Mouse (Mus musculus) MEL (cell line): Measurements from ENCODE around the gene Cfd. TPM values are rescaled to one million over a fixed set of nuclear protein-coding genes. Genes with fewer than 3 reads are reported as not detected.

Experiments
- DNase-seq: peaks from one replicate; pipeline ENCODE4 v3.0.0; 2011; ENCODE audit warnings: low read depth, low spot score
- H3K27ac ChIP-seq: 2 replicates; pipeline ENCODE4 v1.5.1; 2012; ENCODE audit warnings: low read depth, mild to moderate bottlenecking, control low read depth, low read length, moderate library complexity; ENCODE audit not compliant: control insufficient read depth
- H3K27me3 ChIP-seq, 2 experiments: fragments of 150-350 bp in 1 of 2; sonication (generic) in 1 of 2; 2 replicates each; pipeline ENCODE4 v1.6.1; 2012; ENCODE audit warnings: low read length in 2 of 2, mild to moderate bottlenecking in 2 of 2, improper control_type of control experiment in 1 of 2, moderate library complexity in 1 of 2; ENCODE audit not compliant: insufficient read depth in 2 of 2, control insufficient read depth in 1 of 2
- H3K36me3 ChIP-seq, 2 experiments: 2 replicates each; pipeline ENCODE4 v1.6.1; 2012 to 2014; ENCODE audit warnings: low read length in 2 of 2, improper control_type of control experiment in 1 of 2, inconsistent platforms in 1 of 2, mild to moderate bottlenecking in 1 of 2; ENCODE audit not compliant: insufficient read depth in 2 of 2, control insufficient read depth in 1 of 2
- H3K4me1 ChIP-seq, 2 experiments: fragments of 150-350 bp in 1 of 2; sonication (generic) in 1 of 2; 2 replicates each; pipeline ENCODE4 v1.6.1; 2012; ENCODE audit warnings: low read length in 2 of 2, improper control_type of control experiment in 1 of 2, mild to moderate bottlenecking in 1 of 2; ENCODE audit not compliant: insufficient read depth in 2 of 2, control insufficient read depth in 1 of 2
- H3K4me3 ChIP-seq, 2 experiments: fragments of 150-350 bp in 1 of 2; sonication (generic) in 1 of 2; 2 replicates each; pipeline ENCODE4 v1.5.1; 2012; ENCODE audit warnings: low read depth in 2 of 2, low read length in 2 of 2, mild to moderate bottlenecking in 2 of 2, moderate library complexity in 2 of 2, control low read depth in 1 of 2, improper control_type of control experiment in 1 of 2; ENCODE audit not compliant: control insufficient read depth in 1 of 2, insufficient read depth in 1 of 2
- H3K79me2 ChIP-seq: 2 replicates; pipeline ENCODE4 v1.6.1; 2012; ENCODE audit warnings: mild to moderate bottlenecking, low read length, moderate library complexity; ENCODE audit not compliant: control insufficient read depth, poor library complexity, insufficient read depth
- H3K9ac ChIP-seq: 2 replicates; pipeline ENCODE4 v1.6.1; 2012; ENCODE audit warnings: low read depth, mild to moderate bottlenecking, control low read depth, low read length, moderate library complexity; ENCODE audit not compliant: control insufficient read depth, poor library complexity, severe bottlenecking
- H3K9me3 ChIP-seq: fragments of 150-350 bp; sonication (generic); replicated peaks from 2 replicates; pipeline ENCODE4 v1.6.1; 2012; ENCODE audit warnings: mild to moderate bottlenecking, low read length, improper control_type of control experiment, moderate library complexity; ENCODE audit not compliant: insufficient read depth
- E2F4 ChIP-seq: IDR thresholded peaks from 2 replicates; pipeline ENCODE4 v1.6.1; 2011; ENCODE audit warnings: low read depth, low read length, improper control_type of control experiment, borderline replicate concordance
- ELF1 ChIP-seq: IDR thresholded peaks from 2 replicates; pipeline ENCODE4 v1.6.1; 2014; ENCODE audit warnings: low read depth, mild to moderate bottlenecking, inconsistent platforms, low read length, improper control_type of control experiment, moderate library complexity
- ETS1 ChIP-seq: IDR thresholded peaks from 2 replicates; pipeline ENCODE4 v1.6.1; 2012; ENCODE audit warnings: low read depth, mild to moderate bottlenecking, inconsistent platforms, low read length, improper control_type of control experiment, moderate library complexity
- GATA1 ChIP-seq: IDR thresholded peaks from 2 replicates; pipeline ENCODE4 v1.6.1; 2011; ENCODE audit warnings: low read depth, low read length, improper control_type of control experiment
- HCFC1 ChIP-seq: IDR thresholded peaks from 2 replicates; pipeline ENCODE4 v1.6.1; 2012; ENCODE audit warnings: low read depth, mild to moderate bottlenecking, inconsistent platforms, low read length, improper control_type of control experiment, moderate library complexity
- JUND ChIP-seq: IDR thresholded peaks from 2 replicates; pipeline ENCODE4 v1.6.1; 2011; ENCODE audit warnings: low read depth, mild to moderate bottlenecking, improper control_type of control experiment, low read length
- KAT2A ChIP-seq: conservative IDR thresholded peaks from 2 replicates; pipeline ENCODE4 v1.6.1; 2012; ENCODE audit warnings: low read depth, low read length, improper control_type of control experiment, inconsistent platforms
- MAX ChIP-seq: IDR thresholded peaks from 2 replicates; pipeline ENCODE4 v1.6.1; 2011; ENCODE audit warnings: low read length, improper control_type of control experiment
- MAZ ChIP-seq: IDR thresholded peaks from 2 replicates; pipeline ENCODE4 v1.6.1; 2012; ENCODE audit warnings: low read depth, mild to moderate bottlenecking, inconsistent platforms, low read length, improper control_type of control experiment
- MXI1 ChIP-seq: IDR thresholded peaks from 2 replicates; pipeline ENCODE4 v1.6.1; 2011; ENCODE audit warnings: mild to moderate bottlenecking, low read depth, low read length, improper control_type of control experiment
- MYC ChIP-seq: IDR thresholded peaks from 2 replicates; pipeline ENCODE4 v1.6.1; 2011; ENCODE audit warnings: low read depth, mild to moderate bottlenecking, low read length, improper control_type of control experiment, moderate library complexity
- NRF1 ChIP-seq: IDR thresholded peaks from 2 replicates; pipeline ENCODE4 v1.6.1; 2014; ENCODE audit warnings: low read depth, mild to moderate bottlenecking, inconsistent platforms, low read length, improper control_type of control experiment, moderate library complexity; ENCODE audit not compliant: poor library complexity, insufficient read depth, severe bottlenecking
- POLR2AphosphoS2 ChIP-seq: IDR thresholded peaks from 2 replicates; pipeline ENCODE4 v1.6.1; 2011; ENCODE audit warnings: low read length, improper control_type of control experiment
- RAD21 ChIP-seq: IDR thresholded peaks from 2 replicates; pipeline ENCODE4 v1.6.1; 2011; ENCODE audit warnings: mild to moderate bottlenecking, low read depth, low read length, improper control_type of control experiment
- RCOR1 ChIP-seq: IDR thresholded peaks from 2 replicates; pipeline ENCODE4 v1.6.1; 2012; ENCODE audit warnings: low read depth, mild to moderate bottlenecking, inconsistent platforms, low read length, improper control_type of control experiment
- SMC3 ChIP-seq: IDR thresholded peaks from 2 replicates; pipeline ENCODE4 v1.6.1; 2011; ENCODE audit warnings: low read depth, low read length, improper control_type of control experiment
- TBP ChIP-seq: IDR thresholded peaks from 2 replicates; pipeline ENCODE4 v1.8.0; 2011; ENCODE audit warnings: low read depth, low read length, improper control_type of control experiment
- ZKSCAN1 ChIP-seq: IDR thresholded peaks from 2 replicates; pipeline ENCODE4 v1.6.1; 2012; ENCODE audit warnings: low read depth, mild to moderate bottlenecking, inconsistent platforms, low read length, improper control_type of control experiment, moderate library complexity
- polyA plus RNA-seq, 2 experiments: library from polyadenylated mRNA; stranded (reverse) in 1 of 2; unstranded in 1 of 2; fragments of >175 nt in 1 of 2; fragments of >200 nt in 1 of 2; gene quantifications; 2 replicates each; pipeline versions ENCODE4 v1.2.1 to v1.2.4; 2012; ENCODE audit warnings: low replicate concordance in 2 of 2, low read depth in 1 of 2; ENCODE audit not compliant: insufficient read length in 2 of 2, insufficient read depth in 1 of 2, missing spikeins in 1 of 2
- total RNA-seq: library from RNA; depleted of rRNA; stranded (reverse); fragments of 300-350 nt; gene quantifications from 2 replicates; pipeline ENCODE4 v1.2.3, GENCODE M21; 2012

Cfd gene
- total and polyA plus RNA-seq, 3 experiments: 0.21 TPM; not detected in 2

DNA sequence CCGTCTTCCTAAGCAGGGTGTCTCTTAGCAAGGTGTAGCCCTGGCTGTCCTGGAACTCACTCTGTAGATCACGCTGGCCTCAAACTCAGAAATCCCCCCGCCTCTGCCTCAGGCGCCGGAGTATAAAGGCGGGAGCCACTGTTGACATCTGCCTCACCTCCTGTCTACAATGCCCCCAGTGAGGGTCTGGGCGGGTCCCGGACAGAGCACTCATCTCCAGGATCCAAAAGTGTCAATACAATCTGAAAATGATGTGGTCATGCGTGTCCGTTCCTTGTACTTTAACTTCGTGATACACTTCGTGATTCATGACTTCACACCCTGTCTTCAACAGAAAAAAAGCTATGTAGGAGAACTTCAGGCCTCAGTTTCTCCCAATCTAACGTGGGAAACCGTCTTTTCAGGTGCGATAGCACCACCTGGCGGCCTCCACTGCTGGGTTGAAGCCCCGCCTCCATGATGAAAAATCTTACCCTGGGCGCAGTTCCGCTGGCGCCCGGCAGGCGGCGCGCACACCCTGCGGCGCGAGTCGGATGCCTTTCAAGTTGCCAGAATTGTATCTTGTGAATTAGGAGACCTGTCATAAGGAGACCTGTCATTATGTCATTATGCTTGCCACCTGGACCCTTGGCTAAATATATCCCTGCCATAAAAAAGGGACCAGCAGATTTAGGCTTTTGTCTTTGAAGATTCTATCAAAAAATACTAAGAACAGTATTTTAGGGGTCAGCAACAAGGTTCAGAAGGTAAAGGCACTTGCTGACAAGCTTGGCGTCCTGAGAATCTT, 34.5 kb downstream of the Cfd start (continued):
- TF ChIP-seq RAD21 (peak; percentile 98), RCOR1 (no peak), GATA1 (no peak), ETS1 (peak; percentile 37; the same call in 1 of the 2 replicates), POLR2AphosphoS2 (no peak), HCFC1 (peak; percentile 64), NRF1 (peak; percentile 28; the same call in 1 of the 2 replicates), KAT2A (no peak), MAX (no peak), E2F4 (no peak), SMC3 (peak; percentile 100), TBP (peak; percentile 48; the same call in 1 of the 2 replicates)

DNA sequence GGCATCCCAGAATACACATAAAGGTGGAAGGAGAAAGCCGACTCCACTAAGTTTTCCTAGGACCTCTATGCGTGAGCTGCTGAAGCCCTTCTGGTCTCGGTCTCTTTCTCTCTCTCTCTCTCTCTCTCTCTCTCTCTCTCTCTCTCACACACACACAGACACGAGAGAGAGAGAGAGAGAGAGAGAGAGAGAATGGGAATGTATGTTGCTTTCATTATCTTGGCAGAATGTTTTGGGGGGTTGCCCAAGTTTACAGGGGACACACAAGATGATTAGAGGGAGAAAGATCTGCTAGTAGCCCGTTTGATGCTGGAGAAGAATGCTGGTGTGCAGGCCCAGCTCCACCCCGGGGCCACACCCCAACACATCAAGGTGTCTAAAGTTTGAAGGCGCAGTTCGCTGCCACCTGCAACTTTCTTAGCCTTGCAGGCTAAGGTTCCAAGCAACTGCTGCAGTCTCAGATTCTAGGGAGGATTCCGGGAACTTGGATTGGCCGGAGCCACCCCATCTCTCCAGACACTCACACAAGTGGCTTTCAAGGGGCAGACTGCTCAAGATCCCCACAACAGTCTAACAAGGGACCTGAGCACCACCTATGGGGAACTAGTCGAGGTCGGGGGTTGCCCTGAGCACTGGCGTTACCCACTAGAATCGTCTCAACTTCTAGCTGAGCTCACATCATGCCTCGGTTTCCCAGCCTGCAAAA, 35.3 kb downstream of the Cfd start:
- H3K9ac ChIP-seq: peak overlapping the region; percentile 87
- no peaks in the 10 kb centered on the region for H3K9me3 ChIP-seq
- H3K27ac ChIP-seq: peak overlapping the region; percentile 76
- no peaks in the 10 kb centered on the region; a peak in 1 of 4 replicates for H3K36me3 ChIP-seq
- DNase-seq: peak; percentile 70
- H3K79me2 ChIP-seq: peaks cover 9% of the 10 kb centered on the region
- H3K27me3 ChIP-seq: no peaks in the 10 kb centered on the region
- TF ChIP-seq MYC (no peak), SMC3 (peak; percentile 5; the same call in 1 of the 2 replicates), MAZ (0 out of 2 replicates have a peak, but pooled peaks have one; percentile 3), ELF1 (0 out of 2 replicates have a peak, but pooled peaks have one; percentile 4), KAT2A (no peak), JUND (peak; percentile 92), MAX (no peak; the same call in 1 of the 2 replicates), RAD21 (no peak), MXI1 (peak; percentile 52; the same call in 1 of the 2 replicates), POLR2AphosphoS2 (0 out of 2 replicates have a peak, but pooled peaks have one; percentile 27), RCOR1 (no peak), ZKSCAN1 (no peak)
- H3K4me3 ChIP-seq: peak overlapping the region; percentile 53 to 90
- peaks cover 0 to 6% of the 10 kb centered on the region in 2 experiments; a peak in 1 of 4 replicates for H3K4me1 ChIP-seq
